29 mouse cellular contexts compared by ENCODE assay signal in the genomic region with DNA sequence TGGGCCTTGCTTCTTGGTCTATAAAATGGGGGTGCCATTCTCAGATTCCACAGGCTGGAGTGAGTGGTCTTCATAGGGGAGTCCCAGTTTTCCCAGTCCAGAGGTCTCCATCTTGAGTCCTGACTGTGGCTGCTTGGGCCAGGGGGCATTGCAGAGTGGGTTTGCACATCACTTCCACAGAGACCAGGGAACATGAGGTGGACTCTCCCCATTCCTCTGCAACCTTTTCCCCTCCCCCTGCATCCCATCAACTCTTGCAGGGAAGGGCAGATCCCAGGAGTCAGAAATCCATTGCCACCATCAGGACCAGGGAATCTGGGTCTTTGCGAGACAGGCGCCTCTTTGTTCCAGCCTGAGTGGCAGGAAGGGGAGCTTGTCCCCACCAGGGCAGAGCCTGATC. TPM values are rescaled to one million over a fixed set of nuclear protein-coding genes. Genes with fewer than 3 reads are reported as not detected.
A peak's percentile ranks its signal among the peaks of the same experiment; 100 is the strongest.
DNase-seq lines count a peak whose midpoint lies in the region; ATAC-seq and TF ChIP-seq lines count a peak whose summit lies in the region.
"Had no signal": no experiment of that assay in that cellular context is flagged by ENCODE, and none has a peak within 500 bp of the region (broad histone marks: within the 10 kb centered on the region; RNA-seq: fewer than 3 reads in every experiment).

No protein-coding gene starts in this region.

- 87% methylated on average over 2 of the region's 2 CpGs for WGBS in forebrain, embryonic 15.5 days
- 90% methylated on average over 2 of the region's 2 CpGs for WGBS in forebrain, embryonic 16.5 days
- WGBS in lung, embryonic 14.5 days: 84% methylated on average over 2 of the region's 2 CpGs
- WGBS in lung, postnatal 0 days: 85% methylated on average over 2 of the region's 2 CpGs
- WGBS in embryonic facial prominence, embryonic 10.5 days: 73% methylated on average over 2 of the region's 2 CpGs
- WGBS in limb, embryonic 13.5 days: 79% methylated on average over 2 of the region's 2 CpGs
- 88% methylated on average over 2 of the region's 2 CpGs for WGBS in liver, postnatal 0 days (ENCODE audit: insufficient replicate concordance)

- H3K4me2 ChIP-seq in forebrain, embryonic 15.5 days (replicated peaks): no peak overlapping the region
- H3K4me2 ChIP-seq in forebrain, embryonic 16.5 days (ENCODE audit: low read length): no peak overlapping the region
- H3K4me2 ChIP-seq in lung, embryonic 14.5 days: no peak overlapping the region
- no peak overlapping the region for H3K4me2 ChIP-seq in lung, postnatal 0 days (replicated peaks; ENCODE audit: low read depth, low read length)
- no peak overlapping the region for H3K4me2 ChIP-seq in limb, embryonic 13.5 days (replicated peaks)
- no peak overlapping the region for H3K4me2 ChIP-seq in liver, postnatal 0 days (ENCODE audit: low read depth, low read length)
- H3K4me2 ChIP-seq: embryonic facial prominence, embryonic 12.5 days; intestine, embryonic 15.5 days; liver, embryonic 11.5 days had no signal

- DNase-seq in lung, embryonic 14.5 days: no peak
- no peak for DNase-seq in lung, postnatal 0 days (ENCODE audit: low spot score)
- DNase-seq in embryonic facial prominence, embryonic 10.5 days (ENCODE audit: low spot score): no peak
- DNase-seq in liver, postnatal 0 days: no peak
- DNase-seq: adrenal gland, postnatal 10 days; cerebellum, adult 8-10 months; cerebellum, postnatal 36 days; gastrocnemius, postnatal 25 days; heart, adult 2 months; heart, postnatal 14 days; kidney, adult 2 months; layer of hippocampus, postnatal 36 days; left cerebral cortex, postnatal 4 days; lung, postnatal 14 days; right cerebral cortex, postnatal 14 days; thymus, postnatal 25 days had no signal

- H3K36me3 ChIP-seq in forebrain, embryonic 15.5 days: no peaks in the 10 kb centered on the region
- H3K36me3 ChIP-seq in forebrain, embryonic 16.5 days (ENCODE audit: control insufficient read depth, insufficient read depth): no peaks in the 10 kb centered on the region
- H3K36me3 ChIP-seq in lung, embryonic 14.5 days (ENCODE audit: insufficient read depth): no peaks in the 10 kb centered on the region
- no peaks in the 10 kb centered on the region for H3K36me3 ChIP-seq in lung, postnatal 0 days (ENCODE audit: insufficient read depth, low read length)
- H3K36me3 ChIP-seq in embryonic facial prominence, embryonic 10.5 days (replicated peaks): no peaks in the 10 kb centered on the region
- no peaks in the 10 kb centered on the region for H3K36me3 ChIP-seq in limb, embryonic 13.5 days
- no peaks in the 10 kb centered on the region for H3K36me3 ChIP-seq in liver, postnatal 0 days (replicated peaks; ENCODE audit: insufficient read depth, low read length)
- H3K36me3 ChIP-seq: embryonic facial prominence, embryonic 12.5 days; intestine, embryonic 15.5 days had no signal

- TF ChIP-seq CTCF in lung, embryonic 14.5 days (IDR thresholded peaks at IDR 0.05; ENCODE audit: low read depth): no peak
- TF ChIP-seq CTCF in lung, postnatal 0 days (IDR thresholded peaks at IDR 0.05): no peak
- TF ChIP-seq CTCF in liver, postnatal 0 days (IDR thresholded peaks at IDR 0.05; ENCODE audit: low read depth): no peak

- TF ChIP-seq EP300 in lung, postnatal 0 days (IDR thresholded peaks at IDR 0.05): no peak
- no peak for TF ChIP-seq EP300 in liver, postnatal 0 days (IDR thresholded peaks at IDR 0.05; ENCODE audit: low read depth)

- H3K4me3 ChIP-seq in forebrain, embryonic 15.5 days: no peak overlapping the region
- H3K4me3 ChIP-seq in forebrain, embryonic 16.5 days (replicated peaks; ENCODE audit: low read length): no peak overlapping the region
- no peak overlapping the region for H3K4me3 ChIP-seq in lung, embryonic 14.5 days (ENCODE audit: low read depth, low read length)
- no peak overlapping the region for H3K4me3 ChIP-seq in lung, postnatal 0 days (ENCODE audit: low read depth, low read length)
- no peak overlapping the region for H3K4me3 ChIP-seq in embryonic facial prominence, embryonic 10.5 days
- no peak overlapping the region for H3K4me3 ChIP-seq in limb, embryonic 13.5 days
- H3K4me3 ChIP-seq in liver, postnatal 0 days (ENCODE audit: low read depth, low read length): no peak overlapping the region
- H3K4me3 ChIP-seq: embryonic facial prominence, embryonic 12.5 days; heart, adult 2 months; intestine, embryonic 15.5 days had no signal

- H3K4me1 ChIP-seq in forebrain, embryonic 15.5 days: peaks cover 24% of the 10 kb centered on the region
- H3K4me1 ChIP-seq in forebrain, embryonic 16.5 days (replicated peaks; ENCODE audit: control insufficient read depth, insufficient read depth, low read length): peaks cover 19% of the 10 kb centered on the region
- peaks cover 23% of the 10 kb centered on the region for H3K4me1 ChIP-seq in lung, embryonic 14.5 days (ENCODE audit: insufficient read depth)
- peaks cover 4% of the 10 kb centered on the region; the same call in 1 of the 2 replicates for H3K4me1 ChIP-seq in lung, postnatal 0 days (ENCODE audit: insufficient read depth, low read depth, low read length)
- peaks cover 61% of the 10 kb centered on the region for H3K4me1 ChIP-seq in embryonic facial prominence, embryonic 10.5 days
- peaks cover 39% of the 10 kb centered on the region for H3K4me1 ChIP-seq in limb, embryonic 13.5 days
- H3K4me1 ChIP-seq in liver, postnatal 0 days (ENCODE audit: insufficient read depth): peaks cover 10% of the 10 kb centered on the region

- H3K27ac ChIP-seq in forebrain, embryonic 15.5 days (replicated peaks): 0 out of 2 replicates have a peak overlapping the region, but pooled peaks have one; percentile 21
- H3K27ac ChIP-seq in forebrain, embryonic 16.5 days (ENCODE audit: low read length): no peak overlapping the region
- peak overlapping the region; percentile 25; the same call in 1 of the 2 replicates for H3K27ac ChIP-seq in lung, embryonic 14.5 days (ENCODE audit: low read depth)
- H3K27ac ChIP-seq in lung, postnatal 0 days (ENCODE audit: low read length): no peak overlapping the region
- H3K27ac ChIP-seq in embryonic facial prominence, embryonic 10.5 days (replicated peaks): peak overlapping the region; percentile 87
- H3K27ac ChIP-seq in limb, embryonic 13.5 days: peak overlapping the region; percentile 10; the same call in 1 of the 2 replicates
- no peak overlapping the region for H3K27ac ChIP-seq in liver, postnatal 0 days (ENCODE audit: low read depth)
- H3K27ac ChIP-seq: embryonic facial prominence, embryonic 12.5 days; heart, adult 2 months; hindbrain, postnatal 0 days; intestine, embryonic 15.5 days had no signal

- no peak for ATAC-seq in forebrain, embryonic 15.5 days (replicated peaks)
- ATAC-seq in forebrain, embryonic 16.5 days: no peak
- ATAC-seq in lung, embryonic 14.5 days (ENCODE audit: insufficient read depth): no peak
- no peak for ATAC-seq in lung, postnatal 0 days
- no peak for ATAC-seq in limb, embryonic 13.5 days (ENCODE audit: low FRiP score, low read depth)
- no peak for ATAC-seq in megakaryocyte-erythroid progenitor cell, adult 5-6 weeks (replicated peaks; ENCODE audit: low FRiP score, low TSS enrichment, poor library complexity, severe bottlenecking)
- no peak for ATAC-seq in liver, postnatal 0 days
- ATAC-seq: hindbrain, postnatal 0 days; intestine, embryonic 15.5 days; Patski had no signal

- H3K9ac ChIP-seq in forebrain, embryonic 15.5 days (replicated peaks): no peak overlapping the region
- H3K9ac ChIP-seq in forebrain, embryonic 16.5 days (replicated peaks; ENCODE audit: low read depth, low read length): no peak overlapping the region
- no peak overlapping the region for H3K9ac ChIP-seq in lung, embryonic 14.5 days
- no peak overlapping the region for H3K9ac ChIP-seq in lung, postnatal 0 days (replicated peaks; ENCODE audit: low read depth)
- H3K9ac ChIP-seq in limb, embryonic 13.5 days: no peak overlapping the region
- no peak overlapping the region for H3K9ac ChIP-seq in liver, postnatal 0 days (replicated peaks)
- H3K9ac ChIP-seq: embryonic facial prominence, embryonic 12.5 days; intestine, embryonic 15.5 days had no signal

- no peaks in the 10 kb centered on the region for H3K27me3 ChIP-seq in forebrain, embryonic 15.5 days
- H3K27me3 ChIP-seq in forebrain, embryonic 16.5 days (replicated peaks; ENCODE audit: control insufficient read depth, insufficient read depth, low read length): no peaks in the 10 kb centered on the region
- no peaks in the 10 kb centered on the region for H3K27me3 ChIP-seq in lung, embryonic 14.5 days (ENCODE audit: insufficient read depth, low read length)
- no peaks in the 10 kb centered on the region for H3K27me3 ChIP-seq in lung, postnatal 0 days (replicated peaks; ENCODE audit: insufficient read depth, low read length)
- no peaks in the 10 kb centered on the region for H3K27me3 ChIP-seq in embryonic facial prominence, embryonic 10.5 days (replicated peaks; ENCODE audit: low read depth, poor library complexity, severe bottlenecking)
- H3K27me3 ChIP-seq in limb, embryonic 13.5 days: no peaks in the 10 kb centered on the region
- H3K27me3 ChIP-seq in liver, postnatal 0 days (ENCODE audit: insufficient read depth, low read length): no peaks in the 10 kb centered on the region
- H3K27me3 ChIP-seq: embryonic facial prominence, embryonic 12.5 days; intestine, embryonic 15.5 days; Patski had no signal

- H3K9me3 ChIP-seq in forebrain, embryonic 15.5 days: no peaks in the 10 kb centered on the region
- no peaks in the 10 kb centered on the region for H3K9me3 ChIP-seq in forebrain, embryonic 16.5 days (ENCODE audit: control insufficient read depth, low read length)
- H3K9me3 ChIP-seq in lung, embryonic 14.5 days (ENCODE audit: low read depth, low read length): no peaks in the 10 kb centered on the region
- no peaks in the 10 kb centered on the region for H3K9me3 ChIP-seq in lung, postnatal 0 days (ENCODE audit: low read length)
- no peaks in the 10 kb centered on the region for H3K9me3 ChIP-seq in embryonic facial prominence, embryonic 10.5 days
- H3K9me3 ChIP-seq in limb, embryonic 13.5 days: no peaks in the 10 kb centered on the region
- H3K9me3 ChIP-seq in liver, postnatal 0 days (ENCODE audit: low read length): no peaks in the 10 kb centered on the region
- H3K9me3 ChIP-seq: embryonic facial prominence, embryonic 12.5 days; intestine, embryonic 15.5 days had no signal

RNA-seq across cellular contexts. Expression of a gene that starts 21.0 kb away (rescaled TPM):
- polyA plus RNA-seq in forebrain, embryonic 15.5 days (2015; fragmentation: Nextera tagmentation; extraction: Ambion mirVana): 0.63 and 1.4 TPM in 2 replicates
- polyA plus RNA-seq in forebrain, embryonic 16.5 days (2015; fragmentation: Nextera tagmentation; extraction: Ambion mirVana): 0.89 and 0.93 TPM in 2 replicates
- 0.95 and 1.5 TPM in 2 replicates for polyA plus RNA-seq in lung, embryonic 14.5 days (2014; fragmentation: Nextera tagmentation; extraction: Ambion mirVana)
- 1.9 and 2.3 TPM in 2 replicates for polyA plus RNA-seq in lung, postnatal 0 days (2015; fragmentation: Nextera tagmentation; extraction: Ambion mirVana)
- polyA plus RNA-seq in embryonic facial prominence, embryonic 10.5 days (2016; fragmentation: Nextera tagmentation; extraction: Ambion mirVana): 0.44 and 0.86 TPM in 2 replicates
- polyA plus RNA-seq in limb, embryonic 13.5 days (2015; fragmentation: Nextera tagmentation; extraction: Ambion mirVana): 1.6 and 1.9 TPM in 2 replicates
- total RNA-seq in megakaryocyte-erythroid progenitor cell, adult 5-6 weeks (2014; fragmentation: Nextera tagmentation): 2.7 TPM in 1 of 2 replicates, not detected in the other
- total RNA-seq in megakaryocyte-erythroid progenitor cell, adult 5-6 weeks (2017): 1.0 TPM in 1 of 2 replicates, not detected in the other
- 0.22 TPM in 2 replicates for polyA plus RNA-seq in liver, postnatal 0 days (2015; fragmentation: Nextera tagmentation; extraction: Ambion mirVana)
- total RNA-seq: megakaryocyte progenitor cell, adult 5-6 weeks; MEL; monocyte, adult 5-6 weeks had no signal
- polyA plus RNA-seq: liver, embryonic 11.5 days; liver, embryonic 16.5 days had no signal

Comparison
In these comparisons a context has a peak if more than half of its experiments do, and no peak if none do; other contexts are left out.
1. H3K27ac ChIP-seq: peak in forebrain, embryonic 15.5 days (single experiment), lung, embryonic 14.5 days (single experiment), embryonic facial prominence, embryonic 10.5 days (single experiment) and limb, embryonic 13.5 days (single experiment); none in forebrain, embryonic 16.5 days (single experiment), lung, postnatal 0 days (single experiment) and liver, postnatal 0 days (single experiment).